In the genomic region with DNA sequence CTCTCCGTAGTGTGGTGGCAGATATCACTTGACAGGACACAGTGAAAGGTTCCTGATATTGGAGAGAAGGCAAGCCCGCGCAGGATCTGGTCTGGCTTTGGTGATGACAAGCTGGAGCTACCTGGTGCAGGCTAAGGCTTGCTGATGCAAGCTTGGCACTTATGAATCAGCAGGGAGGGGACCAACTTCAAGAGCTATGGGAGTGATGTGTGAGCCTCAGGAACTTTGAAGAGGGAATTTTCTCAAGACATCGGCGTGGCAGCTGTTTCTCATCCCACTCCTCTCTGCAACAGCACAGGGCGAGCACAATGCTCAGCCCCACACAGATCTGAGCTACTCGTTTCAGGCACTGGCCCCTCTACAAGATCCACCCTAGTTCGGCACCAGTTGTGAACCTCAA, we compare ENCODE assay signal across 8 mouse cellular contexts. TPM values are rescaled to one million over a fixed set of nuclear protein-coding genes. Genes with fewer than 3 reads are reported as not detected.
DNase-seq lines count a peak whose midpoint lies in the region; ATAC-seq and TF ChIP-seq lines count a peak whose summit lies in the region.

Hagh (plus strand) TSS at position 302 of the 400 bp plus-strand sequence.

- no peak within 1 kb of the TSS for H3K27ac ChIP-seq in midbrain, embryonic 12.5 days (replicated peaks)

- no peak for TF ChIP-seq CTCF in brain, embryonic 14.5 days (IDR thresholded peaks at IDR 0.05; ENCODE audit: borderline replicate concordance, extremely low read depth, insufficient read depth, insufficient read length)

- WGBS in large intestine, adult 2 months: 74% methylated on average over 8 of the region's 8 CpGs
- WGBS in midbrain, embryonic 12.5 days: 76% methylated on average over 8 of the region's 8 CpGs

- DNase-seq in left cerebral cortex, adult 18-20 months (ENCODE audit: low spot score in 2 of 2): no peak
- DNase-seq in left cerebral cortex, adult 9 months (ENCODE audit: low spot score in 2 of 2): no peak
- no peak for DNase-seq in brain, embryonic 14.5 days (ENCODE audit: low read depth)
- no peak for DNase-seq in large intestine, adult 2 months (ENCODE audit: low read depth, low spot score)
- DNase-seq in cerebellum, postnatal 36 days: no peak
- no peak for DNase-seq in cerebellum, postnatal 4 days (ENCODE audit: low spot score in 2 of 2)

- H3K36me3 ChIP-seq in midbrain, embryonic 12.5 days: no peaks in the 10 kb centered on the region

- no peak within 1 kb of the TSS for H3K9ac ChIP-seq in midbrain, embryonic 12.5 days (replicated peaks)

- H3K27me3 ChIP-seq in midbrain, embryonic 12.5 days: 0 out of 2 replicates have a peak, but pooled peaks cover 19% of the 10 kb centered on the region

- no peak for ATAC-seq in granulocyte monocyte progenitor cell, adult 5-6 weeks (replicated peaks; ENCODE audit: poor library complexity, severe bottlenecking)
- no peak for ATAC-seq in midbrain, embryonic 12.5 days (ENCODE audit: low FRiP score, low read depth)

- H3K4me3 ChIP-seq in midbrain, embryonic 12.5 days: no peak within 1 kb of the TSS

- H3K9me3 ChIP-seq in midbrain, embryonic 12.5 days: no peaks in the 10 kb centered on the region

- H3K4me1 ChIP-seq in midbrain, embryonic 12.5 days: no peaks in the 10 kb centered on the region

- no peak for TF ChIP-seq POLR2A in brain, embryonic 14.5 days (IDR thresholded peaks at IDR 0.05; ENCODE audit: borderline replicate concordance, extremely low read depth, insufficient read depth, insufficient read length, poor library complexity, severe bottlenecking)

- H3K4me2 ChIP-seq in midbrain, embryonic 12.5 days (replicated peaks): no peak within 1 kb of the TSS

RNA-seq across cellular contexts. Expression of gene Hagh, which starts in this region (rescaled TPM):
- 100 to 1,000 TPM; 136 to 146 TPM for total RNA-seq in left cerebral cortex, adult 18-20 months (2021)
- 39.7 and 46.3 TPM in 2 replicates for polyA plus RNA-seq in brain, embryonic 14.5 days (2012; rRNA removed)
- 35.3 and 46.1 TPM in 2 replicates for total RNA-seq in granulocyte monocyte progenitor cell, adult 5-6 weeks (2014; fragmentation: Nextera tagmentation)
- 18.2 and 45.8 TPM in 2 replicates for total RNA-seq in granulocyte monocyte progenitor cell, adult 5-6 weeks (2017)
- polyA plus RNA-seq in large intestine, adult 2 months (2012; rRNA removed): 105 and 239 TPM in 2 replicates
- 29.4 and 31.2 TPM in 2 replicates for polyA plus RNA-seq in midbrain, embryonic 12.5 days (2016; fragmentation: Nextera tagmentation; extraction: Ambion mirVana)
